16 mouse cellular contexts compared by ENCODE assay signal in the genomic region with DNA sequence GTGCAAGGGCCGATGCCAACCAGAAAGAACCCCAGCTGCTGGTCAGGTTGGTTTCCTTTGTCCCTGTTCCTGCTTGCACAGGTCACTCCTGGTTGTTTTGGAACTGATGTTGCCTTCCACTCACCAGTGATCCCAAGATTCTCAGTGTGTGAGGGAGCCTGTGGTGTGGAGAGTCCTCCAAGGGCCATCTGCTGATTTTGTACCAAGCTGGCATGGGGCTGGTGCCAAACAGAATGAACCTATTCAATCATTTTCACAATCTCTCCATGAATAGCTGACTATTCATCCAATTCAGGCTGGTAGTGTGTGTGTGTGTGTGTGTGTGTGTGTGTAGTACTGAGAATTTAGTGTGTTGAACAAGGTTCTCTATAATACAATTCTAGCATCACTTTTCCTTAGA.
DNase-seq lines count a peak whose midpoint lies in the region; ATAC-seq and TF ChIP-seq lines count a peak whose summit lies in the region.
"Had no signal": no experiment of that assay in that cellular context is flagged by ENCODE, and none has a peak within 500 bp of the region (broad histone marks: within the 10 kb centered on the region; RNA-seq: fewer than 3 reads in every experiment).

No protein-coding gene starts in this region.

- intact Hi-C loops in left cerebral cortex, postnatal 4 days (cut with DNase I), result no loop called here
- intact Hi-C loops in left cerebral cortex, postnatal 25 days (cut with DNase I), result no loop called here

- DNase-seq in left cerebral cortex, postnatal 4 days, result peak; percentile 57
- DNase-seq in left cerebral cortex, postnatal 25 days (ENCODE audit: low spot score in 2 of 2), result no peak
- peak; percentile 17 to 41 for DNase-seq in cerebellum, adult 2 months
- DNase-seq in layer of hippocampus, postnatal 36 days, result peak; percentile 14 to 18
- DNase-seq in lung, postnatal 36 days, result no peak
- no peak for DNase-seq in T-cell, adult 2 months (ENCODE audit: low spot score)
- DNase-seq: adrenal gland, postnatal 36 days; embryo, embryonic 11 days; heart, adult 2 months; spleen, adult 18-20 months had no signal

- no peaks in the 10 kb centered on the region for H3K9me3 ChIP-seq in forebrain, embryonic 16.5 days (ENCODE audit: control insufficient read depth, low read length)
- H3K9me3 ChIP-seq: hindbrain, embryonic 10.5 days; limb, embryonic 12.5 days; midbrain, embryonic 15.5 days; stomach, embryonic 15.5 days had no signal

- H3K4me1 ChIP-seq in cerebellum, adult 2 months (ENCODE audit: control insufficient read depth, insufficient read depth, low read length), result peaks cover 5% of the 10 kb centered on the region
- H3K4me1 ChIP-seq in forebrain, embryonic 16.5 days (replicated peaks; ENCODE audit: control insufficient read depth, insufficient read depth, low read length), result no peaks in the 10 kb centered on the region
- H3K4me1 ChIP-seq: hindbrain, embryonic 10.5 days; limb, embryonic 12.5 days; midbrain, embryonic 15.5 days; stomach, embryonic 15.5 days had no signal

- 21% methylated on average over 1 of the region's 1 CpGs for WGBS in cerebellum, adult 2 months
- WGBS in forebrain, embryonic 16.5 days, result 100% methylated on average over 1 of the region's 1 CpGs

- peak; percentile 81 for ATAC-seq in forebrain, embryonic 16.5 days
- ATAC-seq: midbrain, embryonic 15.5 days had no signal

- TF ChIP-seq POLR2A in cerebellum, adult 2 months (IDR thresholded peaks at IDR 0.05; ENCODE audit: borderline replicate concordance, insufficient read depth, low read length), result no peak

- no peak overlapping the region for H3K27ac ChIP-seq in cerebellum, adult 2 months (ENCODE audit: insufficient read depth, low read length)
- no peak overlapping the region for H3K27ac ChIP-seq in forebrain, embryonic 16.5 days (ENCODE audit: low read length)
- H3K27ac ChIP-seq: heart, adult 2 months; hindbrain, embryonic 10.5 days; limb, embryonic 12.5 days; liver, embryonic 14.5 days; midbrain, embryonic 15.5 days; stomach, embryonic 15.5 days had no signal

- TF ChIP-seq CTCF in cerebellum, adult 2 months (IDR thresholded peaks at IDR 0.05; ENCODE audit: borderline replicate concordance, insufficient read depth, low read depth, low read length), result no peak

- no peaks in the 10 kb centered on the region for H3K27me3 ChIP-seq in cerebellum, adult 2 months (ENCODE audit: control insufficient read depth, insufficient read depth, low read length)
- no peaks in the 10 kb centered on the region for H3K27me3 ChIP-seq in forebrain, embryonic 16.5 days (replicated peaks; ENCODE audit: control insufficient read depth, insufficient read depth, low read length)
- H3K27me3 ChIP-seq: limb, embryonic 12.5 days; midbrain, embryonic 15.5 days; stomach, embryonic 15.5 days had no signal

- H3K4me2 ChIP-seq in forebrain, embryonic 16.5 days (ENCODE audit: low read length), result no peak overlapping the region
- H3K4me2 ChIP-seq: limb, embryonic 12.5 days; midbrain, embryonic 15.5 days; stomach, embryonic 15.5 days had no signal

- H3K4me3 ChIP-seq in cerebellum, adult 2 months (replicated peaks; ENCODE audit: insufficient read depth, low read depth, low read length), result no peak overlapping the region
- H3K4me3 ChIP-seq in forebrain, embryonic 16.5 days (replicated peaks; ENCODE audit: low read length), result no peak overlapping the region
- H3K4me3 ChIP-seq: heart, adult 2 months; hindbrain, embryonic 10.5 days; limb, embryonic 12.5 days; midbrain, embryonic 15.5 days; stomach, embryonic 15.5 days had no signal

- no peaks in the 10 kb centered on the region for H3K36me3 ChIP-seq in forebrain, embryonic 16.5 days (ENCODE audit: control insufficient read depth, insufficient read depth)
- H3K36me3 ChIP-seq: hindbrain, embryonic 10.5 days; limb, embryonic 12.5 days; midbrain, embryonic 15.5 days; stomach, embryonic 15.5 days had no signal

- no peak overlapping the region for H3K9ac ChIP-seq in forebrain, embryonic 16.5 days (replicated peaks; ENCODE audit: low read depth, low read length)
- H3K9ac ChIP-seq: limb, embryonic 12.5 days; liver, embryonic 14.5 days; midbrain, embryonic 15.5 days; stomach, embryonic 15.5 days had no signal

Comparison
In these comparisons a context has a peak if more than half of its experiments do, and no peak if none do; other contexts are left out.
1. DNase-seq: peak in left cerebral cortex, postnatal 4 days (single experiment), cerebellum, adult 2 months (2 of 2) and layer of hippocampus, postnatal 36 days (2 of 2); none in left cerebral cortex, postnatal 25 days (0 of 2), lung, postnatal 36 days (single experiment) and T-cell, adult 2 months (single experiment).